Mouse (Mus musculus): ENCODE data around the gene Proser2. TPM values are rescaled to one million over a fixed set of nuclear protein-coding genes. Genes with fewer than 3 reads are reported as not detected.
A peak's percentile ranks its signal among the peaks of the same experiment; 100 is the strongest.

Gene Proser2
- polyA plus RNA-seq, 1 experiment, result 1.0 TPM

- no peaks in the 10 kb centered on the region for H3K36me3 ChIP-seq (ENCODE audit: control insufficient read depth, insufficient read depth)
- TF ChIP-seq FOSL1 (IDR thresholded peaks at IDR 0.05; ENCODE audit: insufficient read depth, low read length, poor library complexity, severe bottlenecking) (no peak), CTCF (IDR thresholded peaks at IDR 0.05; ENCODE audit: control insufficient read depth, insufficient read depth, insufficient read length) (peak; percentile 39), MAX (IDR thresholded peaks at IDR 0.05) (no peak)
- H3K27me3 ChIP-seq (ENCODE audit: control insufficient read depth, insufficient read depth, insufficient read length), result no peaks in the 10 kb centered on the region
- no peak overlapping the region for H3K4me3 ChIP-seq (ENCODE audit: insufficient read depth, poor library complexity, severe bottlenecking)
- H3ac ChIP-seq (ENCODE audit: control insufficient read depth, insufficient read length, low read depth), result no peak overlapping the region
- H3K79me2 ChIP-seq (ENCODE audit: control insufficient read depth, insufficient read depth), result no peaks in the 10 kb centered on the region
- H3K79me3 ChIP-seq (ENCODE audit: low read depth), result no peaks in the 10 kb centered on the region
Observed at GRCm38 (mm10) chr2:6167843-6168558, 38.0 kb upstream of the Proser2 start.

- Histone ChIP-seq H3K79me3 (ENCODE audit: low read depth) (no peaks in the 10 kb centered on the region), H3K36me3 (ENCODE audit: control insufficient read depth, insufficient read depth) (no peaks in the 10 kb centered on the region), H3K27me3 (ENCODE audit: control insufficient read depth, insufficient read depth, insufficient read length) (no peaks in the 10 kb centered on the region), H3ac (ENCODE audit: control insufficient read depth, insufficient read length, low read depth) (no peak overlapping the region), H3K4me3 (ENCODE audit: insufficient read depth, poor library complexity, severe bottlenecking) (no peak overlapping the region), H3K79me2 (ENCODE audit: control insufficient read depth, insufficient read depth) (no peaks in the 10 kb centered on the region)
- TF ChIP-seq MYOD1 (IDR thresholded peaks at IDR 0.05; ENCODE audit: control insufficient read depth, insufficient read length, low read depth) (no peak), CTCF (IDR thresholded peaks at IDR 0.05; ENCODE audit: control insufficient read depth, insufficient read depth, insufficient read length) (no peak), MAX (IDR thresholded peaks at IDR 0.05) (no peak), USF1 (IDR thresholded peaks at IDR 0.05; ENCODE audit: low read depth) (no peak), MYOG (IDR thresholded peaks at IDR 0.05; ENCODE audit: control insufficient read depth, extremely low read depth, insufficient read length) (no peak), CEBPB (IDR thresholded peaks at IDR 0.05; ENCODE audit: low read depth) (no peak), FOSL1 (IDR thresholded peaks at IDR 0.05; ENCODE audit: insufficient read depth, low read length, poor library complexity, severe bottlenecking) (no peak)
Observed at GRCm38 (mm10) chr2:6165771-6166170, 35.8 kb upstream of the Proser2 start.

DNA sequence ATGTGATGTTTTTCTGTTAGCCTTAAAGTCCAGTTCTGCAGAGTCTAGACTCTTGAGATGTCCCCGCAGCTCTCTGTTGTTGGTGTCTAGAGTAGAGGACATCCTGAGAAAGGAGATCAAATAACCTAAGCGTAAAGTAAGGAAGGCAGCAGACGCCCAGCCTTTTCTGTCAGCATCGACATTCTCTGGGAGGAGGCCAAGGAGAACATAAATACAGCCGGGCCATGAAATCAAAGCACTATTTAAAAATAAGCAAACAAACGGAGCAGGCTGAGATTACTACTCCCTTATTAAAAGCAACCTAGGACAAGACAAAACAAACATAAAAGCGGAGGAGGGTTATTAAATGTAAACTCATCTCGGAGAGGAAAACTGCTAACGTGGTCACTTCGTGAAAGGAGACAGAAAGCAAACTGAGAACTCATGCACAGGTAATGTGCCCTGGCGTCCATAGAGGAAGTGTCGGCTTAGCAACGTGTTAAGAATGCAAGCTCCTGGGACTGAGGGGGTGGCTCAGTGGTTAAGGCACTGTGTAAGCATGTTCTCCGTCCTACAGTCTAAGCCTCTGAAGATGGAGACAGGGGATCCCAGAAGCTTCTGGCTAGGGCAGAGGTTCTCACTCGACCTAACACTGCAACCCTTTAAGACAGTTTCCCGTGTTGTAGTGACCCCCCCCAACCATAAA, 34.7 kb upstream of the Proser2 start:
- no peaks in the 10 kb centered on the region for H3K27me3 ChIP-seq (ENCODE audit: control insufficient read depth, insufficient read depth, insufficient read length)
- H3K79me2 ChIP-seq (ENCODE audit: control insufficient read depth, insufficient read depth), result no peaks in the 10 kb centered on the region
- H3K79me3 ChIP-seq (ENCODE audit: low read depth), result no peaks in the 10 kb centered on the region
- H3ac ChIP-seq (ENCODE audit: control insufficient read depth, insufficient read length, low read depth), result no peak overlapping the region
- TF ChIP-seq USF1 (IDR thresholded peaks at IDR 0.05; ENCODE audit: low read depth) (no peak), CTCF (IDR thresholded peaks at IDR 0.05; ENCODE audit: control insufficient read depth, insufficient read depth, insufficient read length) (no peak), CEBPB (IDR thresholded peaks at IDR 0.05; ENCODE audit: low read depth) (no peak), MAX (IDR thresholded peaks at IDR 0.05) (no peak), FOSL1 (IDR thresholded peaks at IDR 0.05; ENCODE audit: insufficient read depth, low read length, poor library complexity, severe bottlenecking) (no peak), MYOG (IDR thresholded peaks at IDR 0.05; ENCODE audit: control insufficient read depth, extremely low read depth, insufficient read length) (no peak), MYOD1 (IDR thresholded peaks at IDR 0.05; ENCODE audit: control insufficient read depth, insufficient read length, low read depth) (no peak)
- no peak overlapping the region for H3K4me3 ChIP-seq (ENCODE audit: insufficient read depth, poor library complexity, severe bottlenecking)
- H3K36me3 ChIP-seq (ENCODE audit: control insufficient read depth, insufficient read depth), result no peaks in the 10 kb centered on the region

- TF ChIP-seq CEBPB (IDR thresholded peaks at IDR 0.05; ENCODE audit: low read depth) (no peak), MAX (IDR thresholded peaks at IDR 0.05) (no peak), FOSL1 (IDR thresholded peaks at IDR 0.05; ENCODE audit: insufficient read depth, low read length, poor library complexity, severe bottlenecking) (no peak), MYOD1 (IDR thresholded peaks at IDR 0.05; ENCODE audit: control insufficient read depth, insufficient read length, low read depth) (no peak), CTCF (IDR thresholded peaks at IDR 0.05; ENCODE audit: control insufficient read depth, insufficient read depth, insufficient read length) (no peak), MYOG (IDR thresholded peaks at IDR 0.05; ENCODE audit: control insufficient read depth, extremely low read depth, insufficient read length) (no peak)
- no peaks in the 10 kb centered on the region for H3K79me3 ChIP-seq (ENCODE audit: low read depth)
- H3K79me2 ChIP-seq (ENCODE audit: control insufficient read depth, insufficient read depth), result no peaks in the 10 kb centered on the region
- H3K27me3 ChIP-seq (ENCODE audit: control insufficient read depth, insufficient read depth, insufficient read length), result no peaks in the 10 kb centered on the region
- H3K4me3 ChIP-seq (ENCODE audit: insufficient read depth, poor library complexity, severe bottlenecking), result no peak overlapping the region
- H3K36me3 ChIP-seq (ENCODE audit: control insufficient read depth, insufficient read depth), result no peaks in the 10 kb centered on the region
- H3ac ChIP-seq (ENCODE audit: control insufficient read depth, insufficient read length, low read depth), result no peak overlapping the region
Observed at GRCm38 (mm10) chr2:6162366-6163040, 32.5 kb upstream of the Proser2 start.

DNA sequence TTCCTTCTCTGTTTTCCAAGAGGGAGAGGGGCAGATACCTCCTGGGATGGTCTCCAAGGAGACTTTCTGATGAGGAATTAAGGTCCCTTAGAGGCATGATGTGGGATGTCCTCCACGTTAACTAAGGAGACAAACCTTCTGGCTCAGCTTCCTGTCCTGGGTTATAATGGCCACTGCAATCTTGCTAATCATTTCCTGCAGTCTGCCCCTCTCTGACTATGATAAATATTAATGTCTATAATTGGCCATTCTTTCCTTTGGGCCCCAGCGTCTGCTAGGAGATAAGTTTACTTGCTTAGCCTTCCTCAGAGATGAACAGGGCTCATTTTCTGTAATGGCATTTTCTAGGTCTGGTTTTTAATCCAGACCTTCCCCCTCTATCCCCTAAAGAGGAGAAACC, 29.7 kb upstream of the Proser2 start:
- no peaks in the 10 kb centered on the region for H3K36me3 ChIP-seq (ENCODE audit: control insufficient read depth, insufficient read depth)
- H3K4me3 ChIP-seq (ENCODE audit: insufficient read depth, poor library complexity, severe bottlenecking), result no peak overlapping the region
- no peak overlapping the region for H3ac ChIP-seq (ENCODE audit: control insufficient read depth, insufficient read length, low read depth)
- TF ChIP-seq USF1 (IDR thresholded peaks at IDR 0.05; ENCODE audit: low read depth), result no peak
- TF ChIP-seq CEBPB (IDR thresholded peaks at IDR 0.05; ENCODE audit: low read depth), result no peak
- TF ChIP-seq MYOG (IDR thresholded peaks at IDR 0.05; ENCODE audit: control insufficient read depth, extremely low read depth, insufficient read length), result no peak
- TF ChIP-seq MYOD1 (IDR thresholded peaks at IDR 0.05; ENCODE audit: control insufficient read depth, insufficient read length, low read depth), result no peak
- no peak for TF ChIP-seq CTCF (IDR thresholded peaks at IDR 0.05; ENCODE audit: control insufficient read depth, insufficient read depth, insufficient read length)
- TF ChIP-seq FOSL1 (IDR thresholded peaks at IDR 0.05; ENCODE audit: insufficient read depth, low read length, poor library complexity, severe bottlenecking), result no peak
- no peak for TF ChIP-seq MAX (IDR thresholded peaks at IDR 0.05)
- no peaks in the 10 kb centered on the region for H3K79me2 ChIP-seq (ENCODE audit: control insufficient read depth, insufficient read depth)
- H3K27me3 ChIP-seq (ENCODE audit: control insufficient read depth, insufficient read depth, insufficient read length), result no peaks in the 10 kb centered on the region
- H3K79me3 ChIP-seq (ENCODE audit: low read depth), result no peaks in the 10 kb centered on the region

Measured in C2C12 (cell line).